Mouse (Mus musculus): ENCODE measurements around the gene Mif.

DNA sequence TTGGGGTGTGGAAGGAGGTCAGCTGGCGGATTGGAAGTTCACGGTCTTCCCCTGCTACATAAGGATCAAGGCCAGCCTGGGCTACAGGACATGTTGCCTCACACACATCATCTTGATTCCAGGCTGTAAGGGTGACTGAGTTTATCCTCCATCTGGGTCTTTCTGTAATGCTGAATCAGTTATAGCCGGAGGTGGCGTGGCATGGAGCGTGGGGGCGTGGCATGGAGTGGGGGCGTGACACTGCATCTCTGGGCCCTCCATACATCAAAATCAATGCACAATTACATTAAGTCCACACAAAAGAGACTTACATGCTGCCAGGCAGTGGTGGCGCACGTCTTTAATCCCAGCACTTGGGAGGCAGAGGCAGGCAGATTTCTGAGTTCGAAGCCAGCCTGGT lies 20.3 kb upstream of the Mif start:
- TF ChIP-seq CTCF (IDR thresholded peaks at IDR 0.05; ENCODE audit: borderline replicate concordance, extremely low read depth, insufficient read depth, insufficient read length) (no peak), POLR2A (IDR thresholded peaks at IDR 0.05; ENCODE audit: borderline replicate concordance, extremely low read depth, insufficient read depth, insufficient read length, poor library complexity, severe bottlenecking) (no peak)
